Mouse (Mus musculus) liver (tissue): ENCODE measurements around the gene Htr1b.

ENCODE experiments used
- DNase-seq: peaks from one replicate; pipeline ENCODE4 v3.0.0-alpha.2; 2020; ENCODE audit warnings: mixed read lengths

Gene Htr1b

DNA sequence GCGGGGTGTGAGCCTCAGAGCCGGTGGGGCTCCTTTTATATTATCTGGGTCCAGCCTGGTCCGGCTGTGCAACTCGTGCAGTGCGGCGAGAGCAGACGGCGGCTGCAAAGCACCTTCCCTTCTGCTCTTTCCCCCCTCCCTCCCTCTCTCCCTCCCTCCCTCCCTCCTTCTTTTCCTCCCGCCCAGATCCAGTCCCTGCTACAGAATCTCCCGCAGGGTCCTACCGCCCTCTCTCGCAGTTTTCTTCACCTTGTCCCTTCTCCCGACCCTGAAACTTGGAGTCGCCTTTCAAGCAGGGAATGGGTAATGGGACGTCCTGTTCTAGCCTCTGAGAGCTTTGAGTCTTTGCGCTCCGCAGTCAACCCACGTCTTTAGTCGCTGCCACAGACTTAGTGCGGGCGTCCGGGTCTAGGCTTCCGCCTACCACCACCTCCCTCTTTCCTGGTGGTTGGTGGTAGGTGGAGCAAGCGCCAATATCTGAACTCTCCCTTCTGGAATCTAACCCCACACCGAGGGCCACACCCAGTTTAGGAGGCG, at the start of gene Htr1b:
TSS of gene Htr1b (minus strand) at position 392 of the 537 bp plus-strand sequence.
- peak; percentile 7 for DNase-seq

GRCm38 (mm10) chr9:81676716-81677115, 43.1 kb upstream of the Htr1b start:
- no peak for DNase-seq

GRCm38 (mm10) chr9:81637486-81637885, 3.9 kb upstream of the Htr1b start:
- DNase-seq, result no peak

DNA sequence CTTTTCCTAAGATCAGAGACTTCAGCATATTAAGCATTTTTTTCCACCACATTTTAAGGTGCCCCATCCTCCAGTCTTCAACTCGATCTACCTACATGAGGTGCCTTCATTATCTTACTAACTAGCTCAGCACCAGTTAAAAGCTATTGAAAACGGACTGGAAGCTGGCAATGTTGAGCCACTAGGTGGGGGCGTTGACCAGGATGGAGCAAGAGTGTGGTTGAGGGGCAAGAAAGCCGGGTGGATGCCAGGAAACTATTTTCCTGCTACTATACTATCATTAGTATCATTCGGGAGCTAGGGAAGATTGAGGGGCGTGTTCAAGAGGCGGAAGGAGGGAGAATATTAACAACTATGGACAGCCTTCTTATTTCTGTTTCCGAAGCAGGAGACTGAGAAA, 1.5 kb upstream of the Htr1b start:
- peak; percentile 7 for DNase-seq

GRCm38 (mm10) chr9:81634163-81634562, 535 bp upstream of the Htr1b start:
- DNase-seq, result no peak

DNA sequence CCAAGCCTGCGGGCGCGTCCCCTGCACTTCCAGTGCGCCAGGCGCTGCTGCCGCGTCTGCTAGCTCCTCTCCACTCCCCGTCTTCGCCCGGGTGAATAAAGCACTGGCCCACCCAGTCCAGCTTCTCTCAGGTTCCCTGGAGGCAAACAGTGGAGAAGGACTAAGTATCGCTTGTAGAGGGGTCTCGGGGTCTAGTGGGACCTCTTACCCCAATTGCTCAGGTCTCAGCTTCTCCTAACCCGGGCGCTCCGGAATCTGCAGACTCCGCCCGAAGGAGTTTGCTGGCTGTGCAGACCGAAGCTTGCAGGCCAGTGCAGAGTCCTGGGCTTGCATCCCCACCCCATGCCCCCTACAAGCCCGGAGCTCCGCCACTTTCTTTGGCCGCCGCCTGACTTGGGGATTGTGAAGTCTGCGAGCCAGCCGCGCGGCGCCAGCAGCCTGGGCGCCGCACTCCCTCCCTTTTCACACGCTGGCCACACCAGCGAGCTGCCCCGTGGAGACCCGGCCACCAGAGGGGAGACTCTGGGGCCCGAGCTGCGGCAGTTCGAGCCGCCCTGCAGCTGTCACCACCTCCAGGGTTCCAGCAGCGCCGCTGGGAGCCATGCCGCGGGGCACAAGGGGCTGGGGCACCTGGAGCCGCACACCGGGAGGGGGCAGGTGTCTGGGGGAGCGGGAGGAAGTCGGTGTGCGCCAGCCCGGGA, 742 bp downstream of the Htr1b start:
- peak; percentile 3 for DNase-seq

DNA sequence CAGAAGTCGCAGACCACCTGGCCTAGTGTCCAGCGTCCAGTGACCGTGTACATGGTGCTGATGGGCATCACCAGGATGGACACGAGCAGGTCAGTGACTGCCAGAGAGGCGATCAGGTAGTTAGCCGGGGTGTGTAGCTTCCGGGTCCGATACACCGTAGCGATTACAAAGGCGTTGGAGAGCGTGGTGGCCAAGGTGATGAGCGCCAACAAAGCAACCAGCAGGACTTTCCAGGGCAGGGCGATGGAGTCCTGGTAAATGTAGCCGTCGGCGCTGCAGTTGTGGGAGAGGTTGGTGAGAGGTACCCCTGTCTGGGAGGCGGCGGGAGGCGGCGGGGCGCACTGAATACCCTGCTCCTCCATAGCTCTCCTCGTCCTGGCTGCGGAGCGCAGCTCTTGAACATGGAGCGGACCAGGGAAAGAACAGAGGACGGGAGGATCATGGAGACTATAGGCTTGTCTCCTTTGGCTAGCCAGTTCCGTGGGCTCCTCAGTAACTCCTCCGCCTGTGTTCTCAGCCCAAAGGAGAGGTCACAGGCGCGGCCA, 1.4 kb downstream of the Htr1b start:
- DNase-seq, result no peak

DNA sequence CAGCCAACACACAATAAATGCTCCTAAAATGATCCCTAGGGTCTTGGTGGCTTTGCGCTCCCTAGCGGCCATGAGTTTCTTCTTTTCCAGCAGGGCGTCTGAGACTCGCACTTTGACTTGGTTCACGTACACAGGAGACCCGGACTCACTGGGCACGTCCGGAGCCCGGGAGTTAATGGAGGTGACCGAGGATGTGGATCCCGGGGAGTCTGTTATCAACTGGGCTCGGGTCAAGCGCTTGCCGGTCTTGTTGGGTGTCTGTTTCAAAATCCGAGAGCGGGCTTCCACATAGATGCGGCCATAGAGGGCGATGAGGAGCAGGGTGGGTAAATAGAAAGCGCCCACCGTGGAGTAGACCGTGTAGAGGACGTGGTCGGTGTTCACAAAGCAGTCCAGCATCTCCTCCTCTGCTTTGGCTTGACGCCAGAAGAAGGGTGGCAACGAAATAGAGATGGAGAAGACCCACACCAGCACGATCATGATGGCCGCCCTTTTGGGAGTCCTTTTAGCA, 2.0 kb downstream of the Htr1b start:
- DNase-seq, result no peak

- DNase-seq, result peak; percentile 63
Measured at GRCm38 (mm10) chr9:81626899-81627606, 6.6 kb downstream of the Htr1b start.

DNA sequence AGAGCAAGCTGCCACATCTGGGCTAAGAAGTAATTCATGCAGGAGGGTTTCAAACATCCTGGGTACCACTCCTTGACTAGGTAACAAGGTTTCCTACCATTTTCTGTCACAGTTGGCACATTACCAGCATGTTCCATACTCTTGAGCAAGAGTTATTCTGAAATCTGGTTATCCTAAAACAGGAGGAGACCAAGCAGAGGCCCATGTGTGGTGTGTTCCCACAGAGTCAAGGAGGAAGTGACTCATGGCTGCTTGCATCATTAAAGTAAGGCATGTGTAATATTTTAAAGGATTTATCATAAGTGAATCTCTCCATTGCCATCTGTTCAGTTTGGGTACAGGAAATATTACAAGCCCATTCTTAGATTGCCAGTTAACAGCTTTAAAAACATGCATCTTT, 7.7 kb downstream of the Htr1b start:
- DNase-seq, result no peak

DNA sequence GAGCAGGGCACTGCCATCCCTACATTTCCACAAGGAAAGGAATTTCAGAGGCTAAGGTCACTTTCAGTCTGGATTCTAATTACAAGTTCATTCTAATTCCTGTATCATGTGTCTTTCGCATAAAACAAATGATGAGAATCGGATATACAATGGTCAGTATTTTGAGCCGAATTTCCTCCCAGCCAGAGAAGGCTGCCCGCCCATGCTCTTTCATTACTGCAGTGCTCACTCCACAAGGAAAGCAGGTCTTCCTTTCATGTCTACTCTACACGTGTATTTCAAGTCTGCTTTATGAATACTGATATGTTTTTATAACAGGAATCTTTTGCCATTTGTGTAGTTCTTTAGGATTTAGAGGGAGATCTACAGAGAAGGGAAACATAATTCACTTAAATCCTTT, 10.8 kb downstream of the Htr1b start:
- no peak for DNase-seq

GRCm38 (mm10) chr9:81611022-81611421, 22.6 kb downstream of the Htr1b start:
- DNase-seq, result no peak
